Mouse (Mus musculus) heart, postnatal 14 days (tissue): Measurements from ENCODE around the gene Coro7. TPM values are rescaled to one million over a fixed set of nuclear protein-coding genes. Genes with fewer than 3 reads are reported as not detected.

Experiments used
- DNase-seq, 2 experiments: peaks; one replicate each; pipeline ENCODE4 v3.0.0; 2021 to 2022
- intact Hi-C: fragments of 180-260 bp; cut with DNase I; formaldehyde crosslinking; loops from one replicate; pipeline ENCODE4 v1.15.1; 2025
- total RNA-seq, 2 experiments: library from RNA; stranded (reverse); gene quantifications; 2 replicates each; pipeline ENCODE4 v1.2.3; 2021

Gene Coro7
- total RNA-seq, 2 experiments from 2014 or later, result 20.6 to 20.7 TPM

GRCm38 (mm10) chr16:4651624-4652023 lies 28.0 kb downstream of the Coro7 start:
- DNase-seq, result no peak
- intact Hi-C loops, result no loop called here

GRCm38 (mm10) chr16:4651081-4651480 lies 28.5 kb downstream of the Coro7 start:
- DNase-seq, result no peak
- intact Hi-C loops, result no loop called here

- intact Hi-C loops, result no loop called here
- DNase-seq, result no peak
These were observed 29.4 kb downstream of the Coro7 start for GRCm38 (mm10) chr16:4650161-4650560.

- intact Hi-C loops, result no loop called here
- no peak for DNase-seq
These were observed 29.9 kb downstream of the Coro7 start for GRCm38 (mm10) chr16:4649692-4650091.

GRCm38 (mm10) chr16:4649211-4649610 lies 30.4 kb downstream of the Coro7 start:
- DNase-seq, result no peak
- intact Hi-C loops, result no loop called here

- no peak for DNase-seq
- intact Hi-C loops, result no loop called here
These were observed 31.1 kb downstream of the Coro7 start for GRCm38 (mm10) chr16:4648416-4649023.

- peak; percentile 59 to 62 for DNase-seq
- intact Hi-C loops, result no loop called here
These were observed 31.9 kb downstream of the Coro7 start for GRCm38 (mm10) chr16:4647651-4648141.

- intact Hi-C loops, result no loop called here
- no peak for DNase-seq
These were observed 32.7 kb downstream of the Coro7 start for GRCm38 (mm10) chr16:4646831-4647230.

GRCm38 (mm10) chr16:4645867-4646266 lies 33.7 kb downstream of the Coro7 start:
- DNase-seq, result no peak
- intact Hi-C loops, result no loop called here

- peak; percentile 84 to 91 for DNase-seq
- intact Hi-C loops, result no loop called here
These were observed 35.7 kb downstream of the Coro7 start for GRCm38 (mm10) chr16:4643670-4644419.

- intact Hi-C loops, result no loop called here
- DNase-seq, result no peak
These were observed 36.6 kb downstream of the Coro7 start for GRCm38 (mm10) chr16:4642937-4643336.

- DNase-seq, result peak; percentile 71 to 80
- intact Hi-C loops, result no loop called here
These were observed 37.4 kb downstream of the Coro7 start for GRCm38 (mm10) chr16:4642190-4642589.

GRCm38 (mm10) chr16:4641119-4641838 lies 38.3 kb downstream of the Coro7 start:
- intact Hi-C loops, result no loop called here
- DNase-seq, result peak; percentile 40 to 52

- intact Hi-C loops, result no loop called here
- peak in 1 of 2 experiments; percentile 38 for DNase-seq
These were observed 39.1 kb downstream of the Coro7 start for GRCm38 (mm10) chr16:4640267-4641005.

GRCm38 (mm10) chr16:4639831-4640237 lies 39.7 kb downstream of the Coro7 start, which contains the start of the genes Vasn and Dnaja3:
Vasn (plus strand) TSS chr16:4639941.
Dnaja3 (plus strand) TSS chr16:4639989.
- intact Hi-C loops, result loop anchor here (10.0 kb wide), 1 partner anchor 505 kb away; the partner anchor contains the start of gene Sec14l5
- DNase-seq, result peak; percentile 86 to 87

- intact Hi-C loops, result loop anchor here (10.0 kb wide), 1 partner anchor 506 kb away; the partner anchor contains the start of gene Sec14l5
- DNase-seq, result no peak
These were observed 40.6 kb downstream of the Coro7 start for GRCm38 (mm10) chr16:4638891-4639390.

- no peak for DNase-seq
- intact Hi-C loops, result loop anchor here (10.0 kb wide), 1 partner anchor 509 kb away; the partner anchor contains the start of gene Sec14l5
These were observed 43.8 kb downstream of the Coro7 start for GRCm38 (mm10) chr16:4635760-4636159.

GRCm38 (mm10) chr16:4634681-4635080 lies 44.9 kb downstream of the Coro7 start:
- intact Hi-C loops, result loop anchor here (5.0 to 10.0 kb wide), 3 partner anchors 158 to 510 kb away; partner anchors contain the start of genes Cdip1 and Sec14l5
- DNase-seq, result no peak

GRCm38 (mm10) chr16:4633661-4634060 lies 45.9 kb downstream of the Coro7 start:
- DNase-seq, result no peak
- intact Hi-C loops, result loop anchor here (5.0 to 10.0 kb wide), 3 partner anchors 159 to 511 kb away; partner anchors contain the start of genes Cdip1 and Sec14l5

GRCm38 (mm10) chr16:4632050-4632449 lies 47.5 kb downstream of the Coro7 start:
- intact Hi-C loops, result loop anchor here (5.0 to 10.0 kb wide), 3 partner anchors 160 to 513 kb away; partner anchors contain the start of genes Cdip1 and Sec14l5
- peak; percentile 40 to 51 for DNase-seq
